Mouse (Mus musculus) G1E (cell line): ENCODE measurements around the gene Egf. TPM values are rescaled to one million over a fixed set of nuclear protein-coding genes. Genes with fewer than 3 reads are reported as not detected.

Experiments used
- ATAC-seq: 2 replicates; pipeline ENCODE4 v1.8.0; 2016; ENCODE audit warnings: mild to moderate bottlenecking; ENCODE audit not compliant: insufficient number of reproducible peaks, poor library complexity, low FRiP score, severe bottlenecking; ENCODE audit errors: extremely low read depth
- DNase-seq: peaks from one replicate; pipeline ENCODE4 v3.0.0; 2012; ENCODE audit warnings: low spot score
- H3K27me3 ChIP-seq: 2 replicates; pipeline ENCODE4 v1.6.1; 2012; ENCODE audit warnings: mild to moderate bottlenecking, low read length, inconsistent platforms; ENCODE audit not compliant: insufficient read depth
- H3K36me3 ChIP-seq: replicated peaks from 2 replicates; pipeline ENCODE3; 2012; ENCODE audit warnings: mild to moderate bottlenecking, inconsistent platforms
- H3K4me1 ChIP-seq: 2 replicates; pipeline ENCODE4 v1.6.1; 2012; ENCODE audit warnings: low read depth, low read length, inconsistent platforms, mixed read lengths; ENCODE audit not compliant: insufficient read depth
- H3K4me3 ChIP-seq: 2 replicates; pipeline ENCODE4 v1.5.1; 2012; ENCODE audit warnings: low read depth, mild to moderate bottlenecking, inconsistent platforms, low read length, moderate library complexity, mixed read lengths
- H3K9me3 ChIP-seq: replicated peaks from 2 replicates; pipeline ENCODE4 v1.6.1; 2012; ENCODE audit warnings: inconsistent platforms
- CTCF ChIP-seq: IDR thresholded peaks from 2 replicates; pipeline ENCODE4 v1.5.1; 2012; ENCODE audit warnings: low read depth, low read length, inconsistent platforms, mixed read lengths
- GATA1 ChIP-seq: IDR thresholded peaks from 2 replicates; pipeline ENCODE4 v1.6.1; 2012; ENCODE audit warnings: borderline replicate concordance, low read length, inconsistent platforms, mixed read lengths
- GATA2 ChIP-seq: IDR thresholded peaks from 2 replicates; pipeline ENCODE4 v1.6.1; 2012; ENCODE audit warnings: low read depth, low read length, inconsistent platforms, borderline replicate concordance
- POLR2AphosphoS5 ChIP-seq: IDR thresholded peaks from 2 replicates; pipeline ENCODE4 v1.6.1; 2012; ENCODE audit warnings: low read depth, low read length, inconsistent platforms; ENCODE audit not compliant: insufficient replicate concordance
- TAL1 ChIP-seq: conservative IDR thresholded peaks from 2 replicates; pipeline ENCODE4 v1.6.1; 2012; ENCODE audit warnings: low read depth, low read length, inconsistent platforms, mixed read lengths
- polyA plus RNA-seq: library from polyadenylated mRNA; stranded (reverse); fragments of >175 nt; gene quantifications from 2 replicates; pipeline ENCODE4 v1.2.3, GENCODE M21; 2012
- total RNA-seq, 2 experiments: library from RNA; stranded (forward) in 1 of 2; stranded (reverse) in 1 of 2; fragments of 200-1000 nt in 1 of 2; fragments of >200 nt in 1 of 2; fragmentation: Nextera tagmentation in 1 of 2; gene quantifications; 2 replicates each; pipeline ENCODE4 v1.2.3; 2014 to 2017

Gene Egf
- total and polyA plus RNA-seq, 3 experiments, result 1.3 to 2.8 (median 2.4) TPM

DNA sequence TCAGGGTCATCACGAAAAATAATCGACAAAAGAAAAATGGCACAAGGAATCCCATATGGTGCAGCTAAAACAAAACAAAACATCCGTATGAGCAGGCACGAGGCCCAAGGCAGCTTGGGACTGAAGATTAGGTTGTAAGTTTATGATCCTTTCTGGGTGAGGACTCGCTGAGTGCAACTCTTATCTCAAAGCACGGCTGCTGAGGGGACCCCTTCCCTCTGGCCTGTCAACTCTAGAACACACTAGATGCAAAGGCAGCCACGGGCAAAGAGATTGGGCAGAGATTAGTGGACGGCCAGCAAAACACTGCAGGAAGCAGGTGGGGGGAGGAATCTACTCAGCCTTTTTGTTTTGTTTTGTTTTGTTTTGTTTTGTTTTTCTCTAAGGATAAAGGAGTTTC is 121.6 kb downstream of the Egf start:
- ATAC-seq (peak; percentile 80), DNase-seq (no peak)
- peaks cover 73% of the 10 kb centered on the region for H3K36me3 ChIP-seq

DNA sequence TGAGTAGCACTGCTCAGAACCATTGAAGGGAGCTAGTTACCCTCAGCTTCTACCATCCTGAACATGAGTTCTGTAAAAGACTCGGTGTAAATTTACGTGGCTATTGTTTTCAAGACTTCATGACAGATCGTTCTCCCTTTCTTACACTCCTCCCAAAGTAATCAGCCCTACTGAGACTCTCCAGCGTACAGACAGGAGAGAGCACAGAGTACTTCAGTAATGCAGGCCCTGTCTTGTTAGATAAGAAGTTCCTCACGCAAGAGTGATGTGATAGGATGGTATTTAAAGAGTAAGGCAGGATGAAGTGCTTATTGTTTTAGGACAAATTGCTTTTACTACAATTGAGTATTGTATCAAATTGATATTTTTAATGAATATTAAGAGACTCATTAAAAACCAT is 123.3 kb downstream of the Egf start:
- Histone ChIP-seq H3K27me3 (no peaks in the 10 kb centered on the region), H3K4me1 (peaks cover 10% of the 10 kb centered on the region), H3K4me3 (no peak overlapping the region), H3K9me3 (no peaks in the 10 kb centered on the region), H3K36me3 (peaks cover 78% of the 10 kb centered on the region)
- DNase-seq (no peak), ATAC-seq (no peak)
- TF ChIP-seq GATA2, result no peak
- no peak for TF ChIP-seq GATA1
- TF ChIP-seq POLR2AphosphoS5, result no peak
- no peak for TF ChIP-seq CTCF
- no peak for TF ChIP-seq TAL1

More for the DNA sequence above, 121.6 kb downstream of the Egf start:
- Histone ChIP-seq H3K27me3 (no peaks in the 10 kb centered on the region), H3K4me3 (no peak overlapping the region), H3K4me1 (peaks cover 10% of the 10 kb centered on the region), H3K9me3 (no peaks in the 10 kb centered on the region)
- TF ChIP-seq CTCF (no peak), GATA1 (no peak), POLR2AphosphoS5 (no peak), TAL1 (no peak), GATA2 (no peak)

DNA sequence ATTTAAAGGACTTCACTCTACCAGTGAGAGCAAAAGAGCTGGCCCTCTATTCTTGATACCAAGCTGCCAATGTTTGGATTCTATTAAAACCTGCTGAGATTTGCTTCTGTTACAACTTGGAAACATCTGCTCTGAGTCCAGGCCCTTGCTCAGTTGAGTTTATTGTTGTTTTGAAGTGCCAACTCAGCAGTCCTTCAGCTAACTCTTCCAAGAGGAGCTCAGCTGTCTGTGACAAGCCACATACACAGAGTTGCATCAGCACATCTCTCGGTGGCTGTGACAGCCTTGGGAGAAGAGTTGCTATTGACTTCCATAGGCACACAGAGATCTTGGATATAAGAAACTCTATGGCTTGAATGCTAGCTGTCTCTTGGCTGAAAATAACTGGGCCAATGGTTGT is 124.1 kb downstream of the Egf start:
- ATAC-seq (no peak), DNase-seq (no peak)
- no peak overlapping the region for H3K4me3 ChIP-seq
- no peaks in the 10 kb centered on the region for H3K27me3 ChIP-seq
- peaks cover 79% of the 10 kb centered on the region for H3K36me3 ChIP-seq
- H3K4me1 ChIP-seq, result peaks cover 10% of the 10 kb centered on the region
- no peaks in the 10 kb centered on the region for H3K9me3 ChIP-seq
- TF ChIP-seq GATA2, result no peak
- no peak for TF ChIP-seq TAL1
- no peak for TF ChIP-seq GATA1
- TF ChIP-seq CTCF, result no peak
- no peak for TF ChIP-seq POLR2AphosphoS5

Other genes starting within 250 kb of the Egf start
- gene Elovl6, start 223.0 kb downstream of the Egf start, total RNA-seq (2014; fragmentation: Nextera tagmentation), result 20.4 and 20.6 TPM in 2 replicates
- gene Elovl6, start 223.0 kb downstream of the Egf start, total RNA-seq (2017), result 17.5 and 20.4 TPM in 2 replicates
- gene Elovl6, start 223.0 kb downstream of the Egf start, polyA plus RNA-seq, result 2.3 TPM in 2 replicates
- gene Lrit3, start 48.7 kb upstream of the Egf start, total RNA-seq (2014; fragmentation: Nextera tagmentation), result not detected in 2 replicates
- 0.06 and 0.11 TPM in 2 replicates for gene Lrit3, start 48.7 kb upstream of the Egf start, total RNA-seq (2017)
- not detected in 2 replicates for gene Lrit3, start 48.7 kb upstream of the Egf start, polyA plus RNA-seq
- gene Rrh, start 67.3 kb upstream of the Egf start, total RNA-seq (2014; fragmentation: Nextera tagmentation), result 0.53 and 0.83 TPM in 2 replicates
- gene Rrh, start 67.3 kb upstream of the Egf start, total RNA-seq (2017), result 1.0 and 1.1 TPM in 2 replicates
- not detected in 2 replicates for gene Rrh, start 67.3 kb upstream of the Egf start, polyA plus RNA-seq
- gene Gar1, start 76.1 kb upstream of the Egf start, total RNA-seq (2014; fragmentation: Nextera tagmentation), result 87.1 and 91.2 TPM in 2 replicates
- 34.3 and 42.5 TPM in 2 replicates for gene Gar1, start 76.1 kb upstream of the Egf start, total RNA-seq (2017)
- gene Gar1, start 76.1 kb upstream of the Egf start, polyA plus RNA-seq, result 141 and 148 TPM in 2 replicates
- not detected in 2 replicates for gene Cfi, start 80.6 kb upstream of the Egf start, total RNA-seq (2014; fragmentation: Nextera tagmentation)
- gene Cfi, start 80.6 kb upstream of the Egf start, total RNA-seq (2017), result not detected in 2 replicates
- gene Cfi, start 80.6 kb upstream of the Egf start, polyA plus RNA-seq, result not detected in 2 replicates
- 40.8 and 45.9 TPM in 2 replicates for gene Pla2g12a, start 123.3 kb upstream of the Egf start, total RNA-seq (2014; fragmentation: Nextera tagmentation)
- 77.4 and 97.4 TPM in 2 replicates for gene Pla2g12a, start 123.3 kb upstream of the Egf start, total RNA-seq (2017)
- gene Pla2g12a, start 123.3 kb upstream of the Egf start, polyA plus RNA-seq, result 145 and 196 TPM in 2 replicates
- 57.4 and 63.1 TPM in 2 replicates for gene Casp6, start 146.1 kb upstream of the Egf start, total RNA-seq (2014; fragmentation: Nextera tagmentation)
- 37.3 TPM in 2 replicates for gene Casp6, start 146.1 kb upstream of the Egf start, total RNA-seq (2017)
- 23.2 and 27.5 TPM in 2 replicates for gene Casp6, start 146.1 kb upstream of the Egf start, polyA plus RNA-seq
- gene Mcub, start 214.9 kb upstream of the Egf start, total RNA-seq (2014; fragmentation: Nextera tagmentation), result not detected in 2 replicates
- not detected in 2 replicates for gene Mcub, start 214.9 kb upstream of the Egf start, total RNA-seq (2017)
- not detected in 2 replicates for gene Mcub, start 214.9 kb upstream of the Egf start, polyA plus RNA-seq